9 mouse cellular contexts compared by ENCODE assay signal in the genomic region with DNA sequence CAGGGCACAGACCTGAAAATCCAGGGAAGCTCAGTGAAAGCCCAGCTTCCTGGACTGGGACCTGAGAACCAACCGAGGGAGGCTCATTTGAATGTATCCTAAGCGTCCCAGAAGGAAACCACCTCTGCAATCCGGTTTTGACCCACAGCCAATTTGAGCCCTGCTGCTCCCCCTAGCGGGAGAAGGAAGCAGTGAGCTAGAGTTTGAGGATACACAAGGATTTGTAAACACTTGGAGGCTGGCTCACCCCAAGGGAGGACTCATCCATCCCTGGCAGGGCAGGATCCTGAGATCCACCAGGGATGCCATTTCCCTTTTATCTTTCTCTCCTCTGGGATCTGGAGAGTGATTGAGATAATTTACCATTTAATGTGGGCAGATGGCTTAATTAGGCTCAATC. TPM values are rescaled to one million over a fixed set of nuclear protein-coding genes. Genes with fewer than 3 reads are reported as not detected.
A peak's percentile ranks its signal among the peaks of the same experiment; 100 is the strongest.
DNase-seq lines count a peak whose midpoint lies in the region; ATAC-seq and TF ChIP-seq lines count a peak whose summit lies in the region.
"Had no signal": no experiment of that assay in that cellular context is flagged by ENCODE, and none has a peak within 500 bp of the region (broad histone marks: within the 10 kb centered on the region; RNA-seq: fewer than 3 reads in every experiment).

No protein-coding gene starts in this region.

- TF ChIP-seq POLR2A in olfactory bulb, adult 2 months (IDR thresholded peaks at IDR 0.05; ENCODE audit: insufficient read depth, low read depth, low read length), result no peak

- no peak overlapping the region for H3K27ac ChIP-seq in neural tube, embryonic 15.5 days (replicated peaks)
- no peak overlapping the region for H3K27ac ChIP-seq in hindbrain, embryonic 11.5 days (ENCODE audit: low read depth, low read length)
- no peak overlapping the region for H3K27ac ChIP-seq in limb, embryonic 10.5 days
- H3K27ac ChIP-seq in olfactory bulb, adult 2 months (ENCODE audit: insufficient read depth, low read depth, low read length), result no peak overlapping the region
- H3K27ac ChIP-seq: heart, embryonic 13.5 days had no signal

- no peak overlapping the region for H3K9ac ChIP-seq in neural tube, embryonic 15.5 days (replicated peaks)
- H3K9ac ChIP-seq in hindbrain, embryonic 11.5 days (ENCODE audit: low read depth, low read length), result no peak overlapping the region
- H3K9ac ChIP-seq: heart, embryonic 13.5 days had no signal

- no peaks in the 10 kb centered on the region for H3K27me3 ChIP-seq in neural tube, embryonic 15.5 days (replicated peaks)
- H3K27me3 ChIP-seq in hindbrain, embryonic 11.5 days (ENCODE audit: control insufficient read depth, insufficient read depth, low read length), result no peaks in the 10 kb centered on the region
- H3K27me3 ChIP-seq in limb, embryonic 10.5 days (ENCODE audit: low read depth, poor library complexity, severe bottlenecking), result 0 out of 2 replicates have a peak, but pooled peaks cover 8% of the 10 kb centered on the region
- H3K27me3 ChIP-seq: heart, embryonic 13.5 days had no signal

- no peak overlapping the region for H3K4me2 ChIP-seq in neural tube, embryonic 15.5 days
- H3K4me2 ChIP-seq in hindbrain, embryonic 11.5 days (replicated peaks; ENCODE audit: low read depth, low read length), result no peak overlapping the region
- H3K4me2 ChIP-seq: heart, embryonic 13.5 days had no signal

- TF ChIP-seq CTCF in olfactory bulb, adult 2 months (IDR thresholded peaks at IDR 0.05; ENCODE audit: insufficient read depth, low read depth, low read length), result 0 out of 2 replicates have a peak, but pooled peaks have one; percentile 27

- no peak overlapping the region for H3K4me3 ChIP-seq in neural tube, embryonic 15.5 days (replicated peaks)
- no peak overlapping the region for H3K4me3 ChIP-seq in hindbrain, embryonic 11.5 days (ENCODE audit: low read depth, low read length)
- H3K4me3 ChIP-seq in limb, embryonic 10.5 days, result no peak overlapping the region
- no peak overlapping the region for H3K4me3 ChIP-seq in olfactory bulb, adult 2 months (ENCODE audit: insufficient read depth, low read depth, low read length)
- H3K4me3 ChIP-seq: heart, embryonic 13.5 days had no signal

- peaks cover 26% of the 10 kb centered on the region for H3K4me1 ChIP-seq in neural tube, embryonic 15.5 days
- H3K4me1 ChIP-seq in hindbrain, embryonic 11.5 days (replicated peaks; ENCODE audit: control insufficient read depth, insufficient read depth, low read length), result no peaks in the 10 kb centered on the region; the same call in 1 of the 2 replicates
- peaks cover 16% of the 10 kb centered on the region for H3K4me1 ChIP-seq in limb, embryonic 10.5 days
- H3K4me1 ChIP-seq in olfactory bulb, adult 2 months (ENCODE audit: control insufficient read depth, insufficient read depth, low read length), result peaks cover 10% of the 10 kb centered on the region; the same call in 1 of the 2 replicates

- no peak; the same call in 1 of the 2 replicates for ATAC-seq in neural tube, embryonic 15.5 days (ENCODE audit: low FRiP score)
- ATAC-seq in erythroblast, adult 5-6 weeks (replicated peaks; ENCODE audit: low FRiP score, poor library complexity, severe bottlenecking), result peak; percentile 83
- ATAC-seq in hindbrain, embryonic 11.5 days (ENCODE audit: low FRiP score), result peak; percentile 61; the same call in 1 of the 2 replicates

- H3K36me3 ChIP-seq in neural tube, embryonic 15.5 days, result no peaks in the 10 kb centered on the region
- H3K36me3 ChIP-seq in hindbrain, embryonic 11.5 days (ENCODE audit: control insufficient read depth, insufficient read depth, low read length), result no peaks in the 10 kb centered on the region
- H3K36me3 ChIP-seq in limb, embryonic 10.5 days, result no peaks in the 10 kb centered on the region
- H3K36me3 ChIP-seq: heart, embryonic 13.5 days had no signal

- peak; percentile 62 for DNase-seq in neural tube, embryonic 10.5 days (ENCODE audit: extremely low spot score, low spot score)
- DNase-seq in brain, adult 2 months (ENCODE audit: low read depth, low spot score), result peak; percentile 74
- peak; percentile 77 for DNase-seq in hindbrain, embryonic 11.5 days (ENCODE audit: low spot score)
- DNase-seq in limb, embryonic 10.5 days (ENCODE audit: low spot score), result peak; percentile 70
- DNase-seq in thymus, postnatal 0 days (ENCODE audit: low spot score), result peak; percentile 73

- H3K9me3 ChIP-seq in neural tube, embryonic 15.5 days (replicated peaks), result no peaks in the 10 kb centered on the region
- no peaks in the 10 kb centered on the region for H3K9me3 ChIP-seq in hindbrain, embryonic 11.5 days (ENCODE audit: control insufficient read depth, low read length)
- no peaks in the 10 kb centered on the region for H3K9me3 ChIP-seq in limb, embryonic 10.5 days (replicated peaks)
- H3K9me3 ChIP-seq: heart, embryonic 13.5 days had no signal

- WGBS in neural tube, embryonic 15.5 days, result 5% methylated on average over 4 of the region's 4 CpGs
- 9% methylated on average over 4 of the region's 4 CpGs for WGBS in hindbrain, embryonic 11.5 days
- 4% methylated on average over 4 of the region's 4 CpGs for WGBS in limb, embryonic 10.5 days
- WGBS in olfactory bulb, adult 2 months, result 13% methylated on average over 4 of the region's 4 CpGs

RNA-seq across cellular contexts. Expression of a gene that starts 45.9 kb away (rescaled TPM):
- polyA plus RNA-seq in neural tube, embryonic 15.5 days (2015; fragmentation: Nextera tagmentation; extraction: Ambion mirVana), result 6.3 and 8.1 TPM in 2 replicates
- total RNA-seq in erythroblast, adult 5-6 weeks (2015; ENCODE audit: low replicate concordance), result 19.4 and 26.1 TPM in 2 replicates
- 19.9 and 29.7 TPM in 2 replicates for total RNA-seq in erythroblast, adult 5-6 weeks (2017; ENCODE audit: low replicate concordance)
- polyA plus RNA-seq in hindbrain, embryonic 11.5 days (2014; fragmentation: Nextera tagmentation; extraction: Ambion mirVana), result 16.3 and 19.5 TPM in 2 replicates
- polyA plus RNA-seq in limb, embryonic 10.5 days (2016; fragmentation: Nextera tagmentation; extraction: Ambion mirVana), result 17.2 and 17.4 TPM in 2 replicates
- polyA plus RNA-seq in olfactory bulb, adult 2 months (2012; ENCODE audit: insufficient read depth, insufficient read length, low replicate concordance, missing spikeins), result 50.8 TPM in 1 of 2 replicates, not detected in the other
- polyA plus RNA-seq in thymus, postnatal 0 days (2015; fragmentation: Nextera tagmentation; extraction: Ambion mirVana), result 16.3 and 20.3 TPM in 2 replicates
